Mouse (Mus musculus): ENCODE measurements around the gene P4htm.

P4htm gene

DNA sequence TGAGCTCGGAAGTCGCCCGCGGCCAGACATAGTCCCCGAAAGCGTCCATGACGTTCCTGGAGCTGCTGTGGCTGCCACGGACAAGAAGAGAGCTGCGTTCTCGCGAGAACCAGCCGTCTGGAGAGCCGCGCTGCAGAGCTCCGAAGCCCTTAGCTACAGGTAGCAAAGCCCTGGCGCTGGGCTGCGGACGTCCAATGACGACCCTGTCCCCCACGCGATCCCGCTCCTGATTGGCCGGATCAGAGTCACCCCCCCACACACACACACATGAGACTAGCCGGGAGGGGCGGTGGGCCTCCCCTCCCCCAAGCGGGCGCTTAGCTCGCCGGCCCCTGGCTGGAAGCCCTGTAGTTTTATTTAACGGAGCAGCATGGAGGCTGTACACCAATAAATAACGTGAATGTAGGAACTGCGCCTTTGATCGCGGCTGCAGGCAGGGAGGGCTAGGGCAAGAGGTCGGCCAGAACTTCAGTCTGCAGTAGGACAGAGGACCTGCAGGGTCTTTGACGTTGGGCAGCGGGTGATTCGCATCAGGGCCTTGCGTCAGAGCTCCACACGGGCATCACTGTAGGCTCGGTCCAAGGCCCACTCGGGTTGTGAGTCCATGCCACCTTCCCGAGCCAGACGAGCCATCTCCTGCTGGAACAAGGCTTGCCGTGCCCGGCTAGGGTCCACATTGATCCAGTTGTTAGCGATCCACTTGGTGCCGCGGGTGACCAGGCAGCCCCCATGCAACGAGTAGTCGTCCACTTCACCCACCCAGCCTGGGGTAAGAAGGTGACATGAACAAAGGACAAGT, 18.7 kb downstream of the P4htm start, which contains the start of gene Wdr6:
Gene Wdr6, minus strand, starts transcription at position 195 of the 799 bp plus-strand sequence.
- DNase-seq (ENCODE audit: extremely low spot score, low read depth, low spot score), result peak; percentile 77

DNA sequence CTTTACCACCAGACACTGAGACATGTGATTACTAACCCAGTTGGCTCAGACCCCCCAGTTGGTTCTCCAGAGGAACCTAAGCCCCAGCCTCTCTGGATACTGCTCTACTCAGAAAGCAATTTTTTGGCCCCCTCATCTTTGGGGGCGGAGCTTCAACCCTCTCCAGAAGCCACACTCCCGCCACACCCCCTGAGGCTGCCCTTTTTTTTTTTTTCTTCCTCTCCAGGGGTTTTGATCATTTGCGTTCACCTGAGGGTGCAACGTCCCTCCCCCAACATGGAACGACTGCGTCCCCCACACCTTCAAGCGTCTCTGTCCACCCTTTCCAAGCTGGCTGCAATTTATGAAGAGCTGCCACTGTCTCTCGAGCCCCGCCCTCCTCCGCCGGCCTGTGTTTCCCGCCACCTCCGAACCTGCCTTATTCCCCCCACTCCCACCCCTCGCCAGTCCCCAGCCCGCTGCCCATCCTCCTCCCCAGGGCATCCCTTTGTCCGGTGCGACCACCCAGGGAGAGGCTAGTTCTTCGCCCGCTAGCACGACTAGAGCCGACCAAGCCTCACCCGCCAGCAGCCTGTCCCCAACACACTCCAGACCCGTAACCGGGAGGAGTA, 19.4 kb downstream of the P4htm start:
- DNase-seq (ENCODE audit: extremely low spot score, low read depth, low spot score), result no peak

- DNase-seq (ENCODE audit: extremely low spot score, low read depth, low spot score), result no peak
Observed at GRCm38 (mm10) chr9:108577025-108577424, 20.4 kb downstream of the P4htm start.

- DNase-seq (ENCODE audit: extremely low spot score, low read depth, low spot score), result no peak
Observed at GRCm38 (mm10) chr9:108575321-108576297, 21.9 kb downstream of the P4htm start.

DNA sequence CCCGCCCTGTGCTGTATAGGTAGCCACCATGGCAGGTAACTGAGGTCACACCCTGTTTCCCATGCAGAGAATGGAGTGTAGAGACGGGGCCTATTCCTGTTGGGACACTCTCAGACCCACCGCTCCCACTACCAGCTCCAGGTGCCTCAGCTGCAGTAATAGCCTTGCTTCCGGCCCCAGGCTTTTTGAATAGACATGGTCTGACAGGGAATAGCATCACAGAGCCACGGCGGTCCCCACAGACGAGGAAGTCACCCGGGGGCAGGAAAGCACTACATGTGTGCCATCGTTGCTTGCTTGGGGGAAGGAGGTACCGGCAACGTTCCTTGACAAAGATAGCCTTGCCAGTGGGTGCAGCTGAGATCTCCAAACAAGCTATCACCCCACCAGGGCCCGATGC, 22.5 kb downstream of the P4htm start:
- DNase-seq (ENCODE audit: extremely low spot score, low read depth, low spot score), result no peak

DNA sequence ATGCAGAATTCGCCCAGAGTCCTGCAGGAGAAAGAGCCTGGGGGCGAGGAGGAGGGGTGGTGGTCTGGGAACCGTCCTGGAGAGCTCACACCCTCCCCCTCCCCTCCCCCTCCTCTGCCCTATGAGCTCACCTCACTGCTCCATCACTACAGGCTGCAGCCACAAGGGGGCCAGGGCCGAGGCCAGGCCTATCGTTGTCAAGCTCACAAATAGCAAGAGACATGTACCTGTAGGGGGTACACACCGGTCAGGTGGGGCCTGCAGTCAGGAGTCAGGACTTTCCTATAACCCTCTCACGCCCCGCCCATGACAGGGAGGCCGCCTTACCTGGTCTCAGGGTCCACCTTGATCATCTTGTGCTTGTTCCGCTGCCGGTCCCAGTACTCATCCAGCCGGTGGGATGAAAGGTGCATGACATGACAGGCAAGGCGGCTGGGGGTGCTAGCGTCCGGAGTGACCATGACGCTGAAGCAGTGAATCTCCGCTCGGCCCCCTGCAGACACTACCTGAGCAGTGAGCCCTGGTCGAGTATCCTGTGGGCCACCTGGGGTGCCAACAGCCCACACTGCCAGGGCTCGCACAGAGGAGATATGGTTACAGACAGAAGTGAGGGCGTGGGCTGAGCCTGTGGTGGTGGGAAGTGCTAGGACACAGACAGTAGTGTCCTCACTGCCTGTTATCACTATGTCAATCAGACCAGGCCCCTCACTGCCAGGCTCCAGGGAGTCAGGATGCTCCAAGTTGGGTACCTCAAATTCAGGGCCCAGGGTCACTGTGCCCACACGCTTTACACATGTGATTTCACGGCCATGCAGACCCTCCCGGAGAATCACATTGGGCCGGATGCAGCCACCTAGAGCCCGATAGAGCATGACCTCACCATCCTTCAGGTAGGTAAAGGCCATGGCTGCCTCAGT, 23.4 kb downstream of the P4htm start:
- no peak for DNase-seq (ENCODE audit: extremely low spot score, low read depth, low spot score)

- no peak for DNase-seq (ENCODE audit: extremely low spot score, low read depth, low spot score)
Observed at GRCm38 (mm10) chr9:108572321-108572720, 25.1 kb downstream of the P4htm start.

DNA sequence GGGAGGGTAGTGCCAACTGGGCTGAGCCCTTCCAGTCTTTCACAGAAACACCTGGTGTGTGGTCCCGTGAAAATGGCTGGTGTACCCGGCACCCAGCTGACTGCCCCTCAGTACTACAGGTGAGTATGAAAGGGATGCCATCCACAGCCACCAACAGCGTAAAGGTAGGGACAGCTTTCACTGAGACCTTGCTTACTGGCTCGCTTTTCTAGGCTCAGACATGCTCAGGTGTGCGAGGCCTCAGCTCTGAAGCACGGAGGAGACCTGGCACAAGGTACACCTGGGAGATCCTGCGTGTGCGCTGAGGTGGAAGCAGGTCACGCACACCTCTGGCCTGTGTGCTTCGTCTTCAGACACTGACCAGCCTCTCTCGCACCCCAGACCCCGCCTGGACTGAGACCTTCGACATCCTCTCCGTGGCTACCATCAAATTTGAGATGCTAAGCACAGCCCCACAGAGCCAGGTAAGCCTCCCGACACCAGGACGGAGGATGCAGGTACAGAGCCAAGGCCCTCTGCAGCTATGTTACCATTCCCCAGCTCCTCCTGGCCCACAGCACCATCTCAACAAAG, 26.0 kb downstream of the P4htm start:
- DNase-seq (ENCODE audit: extremely low spot score, low read depth, low spot score), result no peak

DNA sequence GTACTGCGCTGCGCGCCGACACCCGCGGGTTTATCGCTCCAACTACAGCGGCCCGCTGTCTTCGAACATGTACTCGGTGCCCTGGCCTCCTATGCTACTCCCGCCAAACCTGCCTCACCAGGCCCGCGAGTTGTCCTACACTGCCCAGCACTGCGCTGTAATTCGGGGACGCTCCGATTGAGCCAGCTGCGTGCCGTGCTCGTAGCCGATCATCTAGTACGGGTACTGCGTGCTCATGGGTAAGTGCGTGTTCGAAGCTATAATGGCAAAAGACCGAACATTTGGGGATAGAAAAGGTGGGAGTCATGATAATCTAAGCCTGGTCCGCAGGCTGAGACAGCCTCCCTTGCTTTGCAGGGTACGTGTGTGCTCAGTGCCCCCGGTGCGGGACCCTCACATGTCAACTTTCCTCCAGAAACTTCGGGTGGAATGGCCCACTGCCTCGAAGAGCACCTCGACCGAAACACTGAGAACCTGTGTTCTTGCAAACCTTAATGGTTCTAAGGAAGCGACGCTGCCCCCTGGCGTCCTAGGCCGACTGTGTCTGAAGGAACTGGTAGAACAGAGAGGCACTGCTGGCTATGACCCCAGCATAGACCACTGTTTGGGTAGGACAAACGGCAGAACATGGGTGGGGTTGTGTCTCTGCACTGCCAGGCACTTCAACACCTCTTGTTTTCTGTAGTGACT, 27.1 kb downstream of the P4htm start:
- DNase-seq (ENCODE audit: extremely low spot score, low read depth, low spot score), result no peak

- DNase-seq (ENCODE audit: extremely low spot score, low read depth, low spot score), result peak; percentile 89
Observed at GRCm38 (mm10) chr9:108569381-108570206, 27.9 kb downstream of the P4htm start, which contains the start of gene Dalrd3. Gene Dalrd3, plus strand, starts transcription at chr9:108569886.

DNA sequence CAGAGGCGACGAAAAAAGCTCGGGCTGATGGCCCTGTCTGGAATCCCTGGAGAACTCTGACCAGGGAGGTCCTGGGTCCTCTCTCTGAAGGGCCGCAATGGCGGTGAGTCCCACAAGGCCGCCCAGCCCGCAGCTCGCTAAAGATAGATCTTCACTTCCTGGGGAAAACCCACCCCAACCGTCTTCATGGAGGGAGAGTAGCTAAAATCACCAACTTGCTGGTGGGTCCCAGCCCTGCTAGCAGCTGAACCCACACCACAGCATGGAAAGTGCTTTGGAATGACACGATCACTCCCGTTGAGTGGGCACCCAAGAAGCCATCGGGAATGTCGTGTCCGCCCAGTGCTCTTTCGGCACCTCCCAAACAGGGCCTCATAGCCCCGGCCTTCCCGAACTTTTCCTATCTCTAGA, 29.0 kb downstream of the P4htm start:
- no peak for DNase-seq (ENCODE audit: extremely low spot score, low read depth, low spot score)

DNA sequence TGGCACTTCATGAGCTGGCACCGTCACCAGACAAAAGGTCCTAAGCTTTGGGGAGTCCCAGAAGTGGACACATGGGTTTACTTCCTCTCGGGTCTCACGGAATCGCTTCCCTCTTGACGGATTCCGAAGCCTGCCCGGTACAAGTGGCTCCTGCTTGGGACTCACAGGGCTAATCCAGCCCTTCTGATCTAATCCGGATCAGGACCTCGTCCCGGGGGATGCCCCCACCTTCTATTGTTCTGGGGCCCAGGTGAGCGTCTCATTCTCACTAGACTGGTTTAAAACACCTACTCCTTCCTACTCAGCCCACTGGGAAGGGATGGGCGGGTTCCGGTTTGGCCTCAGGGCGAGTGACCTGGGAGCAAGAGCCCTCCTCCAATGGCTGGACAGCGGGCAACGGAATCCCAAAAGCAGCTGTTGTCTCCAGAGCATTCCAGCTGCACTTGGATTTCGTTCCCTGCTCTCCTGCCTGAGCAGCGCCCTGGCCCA, 29.5 kb downstream of the P4htm start:
- DNase-seq (ENCODE audit: extremely low spot score, low read depth, low spot score), result no peak

DNA sequence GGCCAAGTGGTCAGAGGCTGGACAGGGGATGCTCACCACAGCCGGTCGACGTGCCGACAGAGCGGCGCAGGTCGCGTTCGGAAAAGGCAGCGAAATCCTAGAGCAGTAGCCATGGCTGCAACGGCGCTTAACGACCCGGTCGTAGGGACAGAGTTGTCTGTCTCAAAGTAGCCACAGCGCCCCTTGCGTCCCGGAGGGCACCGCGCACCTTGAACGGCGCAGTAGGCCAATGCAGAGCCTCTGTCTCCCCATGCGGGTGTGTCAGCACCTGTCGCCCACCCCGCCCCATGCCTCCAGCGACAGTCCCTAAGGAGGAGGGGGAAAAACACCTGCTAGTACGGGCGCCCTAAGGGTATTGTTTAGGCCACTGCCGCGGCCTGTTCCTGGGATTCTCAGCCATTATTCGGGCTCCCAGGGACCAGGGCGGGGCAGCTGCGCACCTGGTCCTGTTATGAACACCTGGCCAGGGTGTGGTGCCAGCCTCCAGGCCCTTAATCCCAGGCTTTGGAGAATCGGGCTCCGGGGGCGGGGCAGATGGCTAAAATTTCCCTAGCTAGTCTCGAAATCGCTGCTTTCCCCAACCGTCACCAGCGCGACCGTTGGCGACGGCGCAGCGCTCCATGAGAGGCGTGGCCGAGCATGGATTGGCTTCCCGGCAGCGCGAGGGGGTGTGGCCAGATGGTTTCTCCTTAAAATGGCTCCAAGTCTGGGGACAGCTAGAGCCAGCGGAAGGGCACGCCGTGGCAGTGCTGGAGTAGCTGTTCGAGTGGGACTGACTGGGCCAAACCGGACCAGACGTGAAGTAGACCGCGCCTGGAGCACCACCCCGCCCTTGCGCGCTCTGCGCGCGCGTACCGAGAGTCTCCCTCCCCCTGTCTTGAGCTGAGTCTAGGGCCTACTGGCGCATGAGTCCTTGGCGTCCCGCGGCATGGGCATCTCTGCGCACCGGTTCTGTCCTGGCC, 30.4 kb downstream of the P4htm start, which contains the start of gene Ndufaf3:
Gene Ndufaf3, minus strand, starts transcription at position 620 of the 962 bp plus-strand sequence.
- no peak for DNase-seq (ENCODE audit: extremely low spot score, low read depth, low spot score)

GRCm38 (mm10) chr9:108565881-108566814, 31.3 kb downstream of the P4htm start:
- no peak for DNase-seq (ENCODE audit: extremely low spot score, low read depth, low spot score)

GRCm38 (mm10) chr9:108564131-108564530, 33.3 kb downstream of the P4htm start:
- DNase-seq (ENCODE audit: extremely low spot score, low read depth, low spot score), result no peak

GRCm38 (mm10) chr9:108563671-108564070, 33.8 kb downstream of the P4htm start:
- no peak for DNase-seq (ENCODE audit: extremely low spot score, low read depth, low spot score)

All from hindlimb bud, embryonic 11.5 days (tissue).